Mouse (Mus musculus) layer of hippocampus, adult 18-20 months (tissue): ENCODE measurements at regions not wholly inside any gene's neighbourhood (a gene's known extent, or its start where the extent isn't known, plus 50 kb on each side); places are given as distances from the start of the nearest gene placed in this dataset.
A peak's percentile ranks its signal among the peaks of the same experiment; 100 is the strongest.
"Not testable (repeated sequence)": the region's sequence is repeated elsewhere in the genome, so short reads cannot be mapped to it uniquely, and the experiment has no call there.

Experiments used
- DNase-seq, 2 experiments: peaks; one replicate each; pipeline ENCODE4 v3.0.0; 2022; ENCODE audit warnings: low spot score in 2 of 2

GRCm38 (mm10) chr12:119708715-119709114, 236.9 kb upstream of the Tmem196 start:
- DNase-seq: not testable (repeated sequence)

GRCm38 (mm10) chr12:119730789-119731188, 214.8 kb upstream of the Tmem196 start:
- no peak for DNase-seq

- no peak for DNase-seq
Observed at GRCm38 (mm10) chr12:119762580-119762979, 183.0 kb upstream of the Tmem196 start.

GRCm38 (mm10) chr12:119763292-119763976, 182.2 kb upstream of the Tmem196 start:
- DNase-seq: no peak

GRCm38 (mm10) chr12:119777559-119777958, 168.1 kb upstream of the Tmem196 start:
- no peak for DNase-seq

- DNase-seq: no peak
Observed at GRCm38 (mm10) chr12:119807692-119808091, 137.9 kb upstream of the Tmem196 start.

- DNase-seq: no peak
Observed at GRCm38 (mm10) chr12:119816225-119816624, 129.4 kb upstream of the Tmem196 start.

- no peak for DNase-seq
Observed at GRCm38 (mm10) chr12:119839119-119839518, 106.5 kb upstream of the Tmem196 start.

- DNase-seq: no peak
Observed at GRCm38 (mm10) chr12:119881744-119882143, 63.9 kb upstream of the Tmem196 start.

- peak in 1 of 2 experiments; percentile 21 for DNase-seq
Observed at GRCm38 (mm10) chr12:119890030-119890429, 55.6 kb upstream of the Tmem196 start.
